Mouse (Mus musculus): ENCODE measurements around the gene Cdyl2. TPM values are rescaled to one million over a fixed set of nuclear protein-coding genes. Genes with fewer than 3 reads are reported as not detected.

Gene Cdyl2
- polyA plus RNA-seq (2016; fragmentation: Nextera tagmentation; extraction: Ambion mirVana), result 4.5 and 5.1 TPM in 2 replicates

- Histone ChIP-seq H3K27ac (peak within 1 kb of the TSS; percentile 92), H3K27me3 (ENCODE audit: insufficient read depth, poor library complexity, severe bottlenecking) (peaks cover 19% of the 10 kb centered on the region), H3K36me3 (0 out of 2 replicates have a peak, but pooled peaks cover 7% of the 10 kb centered on the region), H3K4me3 (peak within 1 kb of the TSS; percentile 83), H3K9me3 (no peaks in the 10 kb centered on the region), H3K4me1 (peaks cover 12% of the 10 kb centered on the region)
- under 1% methylated on average over 128 of the region's 129 CpGs for WGBS
- peak; percentile 84 for DNase-seq (ENCODE audit: low spot score)
These were observed at the start of gene Cdyl2 for GRCm38 (mm10) chr8:116732684-116733647. Gene Cdyl2 (minus strand): TSS chr8:116732991.

DNA sequence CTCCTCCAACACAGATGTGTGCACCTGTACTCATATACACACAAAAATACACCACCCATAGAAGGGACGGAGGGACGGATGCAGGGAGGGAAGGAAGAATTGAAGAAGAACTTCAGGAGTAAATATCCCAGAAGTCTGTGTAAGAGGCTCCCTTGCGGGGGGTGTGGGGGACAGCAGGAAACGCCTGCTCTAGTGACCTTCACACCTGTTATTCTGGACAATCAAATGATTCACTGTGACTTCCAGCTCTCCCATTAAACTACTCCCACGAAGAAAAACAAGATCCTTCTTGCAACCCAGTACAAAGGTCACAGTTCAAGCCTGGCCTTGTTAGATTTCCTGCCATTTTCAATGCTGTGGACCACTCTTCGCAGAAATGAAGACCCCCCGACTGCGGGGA lies 47.8 kb upstream of the Cdyl2 start:
- Histone ChIP-seq H3K4me1 (no peaks in the 10 kb centered on the region), H3K27ac (no peak overlapping the region), H3K36me3 (no peaks in the 10 kb centered on the region), H3K9me3 (no peaks in the 10 kb centered on the region), H3K4me3 (no peak overlapping the region), H3K27me3 (ENCODE audit: insufficient read depth, poor library complexity, severe bottlenecking) (no peaks in the 10 kb centered on the region)
- WGBS, result 75% methylated on average over 8 of the region's 8 CpGs
- DNase-seq (ENCODE audit: low spot score), result no peak

- DNase-seq (ENCODE audit: low spot score), result no peak
- no peaks in the 10 kb centered on the region for H3K9me3 ChIP-seq
These were observed 41.4 kb upstream of the Cdyl2 start for GRCm38 (mm10) chr8:116774220-116774619.

GRCm38 (mm10) chr8:116772727-116773126 lies 39.9 kb upstream of the Cdyl2 start:
- no peaks in the 10 kb centered on the region for H3K36me3 ChIP-seq

More at GRCm38 (mm10) chr8:116774220-116774619, 41.4 kb upstream of the Cdyl2 start:
- no peaks in the 10 kb centered on the region for H3K4me1 ChIP-seq
- H3K4me3 ChIP-seq, result no peak overlapping the region
- no peaks in the 10 kb centered on the region for H3K36me3 ChIP-seq
- WGBS, result 84% methylated on average over 5 of the region's 5 CpGs
- H3K27ac ChIP-seq, result no peak overlapping the region
- no peaks in the 10 kb centered on the region for H3K27me3 ChIP-seq (ENCODE audit: insufficient read depth, poor library complexity, severe bottlenecking)

GRCm38 (mm10) chr8:116771797-116772343 lies 39.1 kb upstream of the Cdyl2 start:
- H3K36me3 ChIP-seq, result no peaks in the 10 kb centered on the region
- no peak overlapping the region for H3K4me3 ChIP-seq
- 68% methylated on average over 7 of the region's 7 CpGs for WGBS
- DNase-seq (ENCODE audit: low spot score), result no peak
- H3K27ac ChIP-seq, result no peak overlapping the region
- H3K4me1 ChIP-seq, result no peaks in the 10 kb centered on the region
- H3K27me3 ChIP-seq (ENCODE audit: insufficient read depth, poor library complexity, severe bottlenecking), result no peaks in the 10 kb centered on the region
- no peaks in the 10 kb centered on the region for H3K9me3 ChIP-seq

More at GRCm38 (mm10) chr8:116772727-116773126, 39.9 kb upstream of the Cdyl2 start:
- DNase-seq (ENCODE audit: low spot score), result no peak
- Histone ChIP-seq H3K27me3 (ENCODE audit: insufficient read depth, poor library complexity, severe bottlenecking) (no peaks in the 10 kb centered on the region), H3K4me1 (no peaks in the 10 kb centered on the region), H3K4me3 (no peak overlapping the region), H3K9me3 (no peaks in the 10 kb centered on the region), H3K27ac (no peak overlapping the region)
- WGBS, result 83% methylated on average over 9 of the region's 9 CpGs

GRCm38 (mm10) chr8:116770756-116771155 lies 38.0 kb upstream of the Cdyl2 start:
- Histone ChIP-seq H3K9me3 (no peaks in the 10 kb centered on the region), H3K27ac (no peak overlapping the region), H3K36me3 (no peaks in the 10 kb centered on the region), H3K4me1 (no peaks in the 10 kb centered on the region), H3K4me3 (no peak overlapping the region), H3K27me3 (ENCODE audit: insufficient read depth, poor library complexity, severe bottlenecking) (no peaks in the 10 kb centered on the region)
- WGBS, result 78% methylated on average over 12 of the region's 12 CpGs
- no peak for DNase-seq (ENCODE audit: low spot score)

DNA sequence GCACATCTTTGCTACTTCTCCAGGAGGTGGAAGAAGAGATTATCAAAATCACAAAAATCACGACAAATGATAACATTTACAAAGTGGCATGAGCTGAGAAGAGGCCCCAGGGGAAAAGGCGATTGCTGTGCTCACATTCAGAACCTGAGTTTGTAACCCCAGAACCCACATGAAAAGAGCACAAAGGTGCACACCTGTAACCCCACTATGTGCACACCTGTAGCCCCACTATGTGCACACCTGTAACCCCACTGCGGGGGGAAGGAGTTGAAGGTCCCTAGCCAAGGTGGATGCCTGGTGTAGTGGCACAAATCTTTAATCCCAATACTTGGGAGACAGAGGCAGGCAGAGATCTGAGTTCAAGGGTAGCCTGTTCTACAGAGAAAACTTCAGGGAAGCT lies 23.4 kb upstream of the Cdyl2 start:
- Histone ChIP-seq H3K36me3 (no peaks in the 10 kb centered on the region), H3K27ac (no peak overlapping the region)

DNA sequence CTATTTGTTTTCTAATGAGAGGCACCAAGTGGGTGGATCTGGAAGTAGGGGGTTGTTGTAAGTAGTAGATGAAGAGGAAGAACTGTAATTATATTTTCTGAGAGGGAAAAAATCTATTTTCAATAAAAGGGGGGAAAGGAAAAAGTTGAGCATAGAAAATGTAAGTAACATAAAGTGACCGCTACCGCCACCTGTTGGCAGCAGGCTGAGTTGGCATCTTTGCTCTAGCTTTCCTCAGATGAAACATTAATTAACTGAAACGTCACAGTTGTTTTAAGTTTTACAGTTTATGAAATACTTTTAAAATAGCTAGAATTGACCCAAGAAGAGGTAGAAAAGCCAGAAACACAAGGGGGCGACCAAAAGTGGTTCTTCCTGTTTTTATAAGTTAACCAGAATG lies 22.8 kb upstream of the Cdyl2 start:
- Histone ChIP-seq H3K9me3 (no peaks in the 10 kb centered on the region), H3K4me1 (no peaks in the 10 kb centered on the region), H3K27ac (no peak overlapping the region), H3K36me3 (no peaks in the 10 kb centered on the region), H3K27me3 (ENCODE audit: insufficient read depth, poor library complexity, severe bottlenecking) (no peaks in the 10 kb centered on the region), H3K4me3 (no peak overlapping the region)
- 10% methylated on average over 4 of the region's 4 CpGs for WGBS
- peak; percentile 28 for DNase-seq (ENCODE audit: low spot score)

More for the DNA sequence above, 23.4 kb upstream of the Cdyl2 start:
- Histone ChIP-seq H3K9me3 (no peaks in the 10 kb centered on the region), H3K4me1 (no peaks in the 10 kb centered on the region), H3K4me3 (no peak overlapping the region), H3K27me3 (ENCODE audit: insufficient read depth, poor library complexity, severe bottlenecking) (no peaks in the 10 kb centered on the region)
- WGBS, result 67% methylated on average over 3 of the region's 3 CpGs
- DNase-seq (ENCODE audit: low spot score), result peak; percentile 56

DNA sequence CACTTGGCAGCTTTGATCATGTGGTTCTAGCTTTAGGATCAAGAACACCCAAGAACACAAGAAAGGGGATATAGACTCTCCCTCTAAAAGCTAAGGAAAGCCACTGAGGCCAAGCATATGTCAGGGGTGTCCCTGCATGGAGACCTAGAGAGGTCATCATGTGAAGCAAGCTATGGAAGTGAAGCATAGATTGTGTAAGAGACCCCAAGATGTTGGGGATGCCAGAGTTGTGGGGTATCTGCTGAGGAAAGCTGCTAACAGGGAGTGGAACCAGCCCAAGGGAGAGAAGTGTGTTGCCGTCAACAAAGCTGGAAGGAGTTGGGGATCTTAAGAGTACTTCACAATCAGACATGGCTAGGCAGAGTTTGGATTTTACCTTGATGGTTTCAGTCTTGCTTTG lies 7.9 kb upstream of the Cdyl2 start:
- no peak overlapping the region for H3K4me3 ChIP-seq
- WGBS, result 93% methylated on average over 1 of the region's 1 CpGs
- no peak overlapping the region for H3K27ac ChIP-seq
- no peaks in the 10 kb centered on the region for H3K4me1 ChIP-seq
- peak; percentile 55 for DNase-seq (ENCODE audit: low spot score)
- H3K36me3 ChIP-seq, result no peaks in the 10 kb centered on the region
- no peaks in the 10 kb centered on the region; the same call in 1 of the 2 replicates for H3K27me3 ChIP-seq (ENCODE audit: insufficient read depth, poor library complexity, severe bottlenecking)
- peaks cover 6% of the 10 kb centered on the region; the same call in 1 of the 2 replicates for H3K9me3 ChIP-seq

DNA sequence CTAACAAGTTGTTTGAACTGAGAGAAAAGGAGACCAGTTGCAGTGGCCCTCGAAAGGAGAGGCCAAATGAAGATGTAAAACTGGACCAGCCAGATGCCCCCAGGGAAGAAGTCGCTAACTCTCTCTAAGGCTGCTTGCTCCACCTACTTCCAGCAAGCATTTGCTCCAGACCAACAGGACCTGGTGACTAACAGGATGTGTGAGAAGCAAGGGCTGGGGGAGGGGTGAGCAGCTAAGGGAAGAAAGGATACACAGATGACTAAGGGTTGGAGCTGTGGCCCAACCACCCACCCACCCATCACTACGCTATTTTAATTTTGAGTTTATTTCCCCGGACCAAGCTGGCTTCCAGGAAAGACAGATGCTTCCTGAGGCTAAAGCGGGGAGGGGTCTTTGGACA lies 2.5 kb upstream of the Cdyl2 start:
- Histone ChIP-seq H3K36me3 (no peaks in the 10 kb centered on the region), H3K27ac (no peak overlapping the region), H3K4me1 (peaks cover 12% of the 10 kb centered on the region), H3K4me3 (no peak overlapping the region), H3K27me3 (ENCODE audit: insufficient read depth, poor library complexity, severe bottlenecking) (peaks cover 19% of the 10 kb centered on the region), H3K9me3 (peaks cover 6% of the 10 kb centered on the region; the same call in 1 of the 2 replicates)
- DNase-seq (ENCODE audit: low spot score), result no peak
- WGBS, result 55% methylated on average over 5 of the region's 5 CpGs

- no peak overlapping the region for H3K27ac ChIP-seq
- H3K27me3 ChIP-seq (ENCODE audit: insufficient read depth, poor library complexity, severe bottlenecking), result peaks cover 19% of the 10 kb centered on the region
- 0 out of 2 replicates have a peak, but pooled peaks cover under 1% of the 10 kb centered on the region for H3K36me3 ChIP-seq
- DNase-seq (ENCODE audit: low spot score), result no peak
- H3K9me3 ChIP-seq, result no peaks in the 10 kb centered on the region
- 56% methylated on average over 9 of the region's 9 CpGs for WGBS
- no peak overlapping the region for H3K4me3 ChIP-seq
- H3K4me1 ChIP-seq, result peaks cover 12% of the 10 kb centered on the region
These were observed 1.4 kb upstream of the Cdyl2 start for GRCm38 (mm10) chr8:116734176-116734575.

- Histone ChIP-seq H3K9me3 (no peaks in the 10 kb centered on the region), H3K27ac (peak overlapping the region; percentile 92), H3K36me3 (0 out of 2 replicates have a peak, but pooled peaks cover 6% of the 10 kb centered on the region), H3K4me3 (peak overlapping the region; percentile 83), H3K4me1 (peaks cover 12% of the 10 kb centered on the region), H3K27me3 (ENCODE audit: insufficient read depth, poor library complexity, severe bottlenecking) (peaks cover 19% of the 10 kb centered on the region)
- no peak for DNase-seq (ENCODE audit: low spot score)
- 28% methylated on average over 3 of the region's 3 CpGs for WGBS
These were observed 840 bp upstream of the Cdyl2 start for GRCm38 (mm10) chr8:116733648-116734014.

Measured in heart, embryonic 10.5 days (tissue).